Mouse (Mus musculus): Measurements from ENCODE around the gene 1700021F07Rik. TPM values are rescaled to one million over a fixed set of nuclear protein-coding genes. Genes with fewer than 3 reads are reported as not detected.

1700021F07Rik gene
- polyA plus RNA-seq, 2 experiments from 2014 or later = not detected

GRCm38 (mm10) chr2:173564179-173564578, 41.8 kb downstream of the 1700021F07Rik start:
- ATAC-seq = no peak

Other genes starting within 250 kb of the 1700021F07Rik start
- 10 to 100 TPM in 1 of 2 experiments, 1 to 10 TPM in 1; 8.8 to 12.2 TPM for gene Pmepa1, start 246.1 kb upstream of the 1700021F07Rik start, polyA plus RNA-seq (2017; shearing (Covaris generic))
- gene Ankrd60, start 55.8 kb downstream of the 1700021F07Rik start, polyA plus RNA-seq (2017; shearing (Covaris generic)) = not detected
- 1 to 10 TPM; 6.8 to 7.5 TPM for gene Rab22a, start 137.2 kb downstream of the 1700021F07Rik start, polyA plus RNA-seq (2017; shearing (Covaris generic))
- not detected for gene 1700010B08Rik, start 196.8 kb downstream of the 1700021F07Rik start, polyA plus RNA-seq (2017; shearing (Covaris generic))
- gene Vapb, start 214.9 kb downstream of the 1700021F07Rik start, polyA plus RNA-seq (2017; shearing (Covaris generic)) = 1 to 10 TPM; 1.8 to 2.0 TPM

Data from activated CD4-positive, CD25-positive, alpha-beta regulatory T cell, adult 4 months (primary cell).